Mouse (Mus musculus) CH12.LX (cell line): ENCODE results near the gene Hcn3. TPM values are rescaled to one million over a fixed set of nuclear protein-coding genes. Genes with fewer than 3 reads are reported as not detected.

Experiments
- DNase-seq: peaks from one replicate; pipeline ENCODE4 v3.0.0-alpha.2; 2013; ENCODE audit errors: extremely low read depth
- H3K27ac ChIP-seq: 2 replicates; pipeline ENCODE4 v1.5.1; 2012; ENCODE audit warnings: low read depth, mild to moderate bottlenecking, control low read depth, moderate library complexity; ENCODE audit not compliant: insufficient read depth
- H3K27me3 ChIP-seq: replicated peaks from 2 replicates; pipeline ENCODE3; 2012; ENCODE audit warnings: inconsistent platforms
- H3K36me3 ChIP-seq, 2 experiments: replicated peaks in 1 of 2; 2 replicates each; pipeline versions ENCODE3 to v1.6.1; 2012; ENCODE audit warnings: inconsistent platforms in 1 of 2, low read length in 1 of 2, mild to moderate bottlenecking in 1 of 2, mixed read lengths in 1 of 2, moderate library complexity in 1 of 2; ENCODE audit not compliant: control insufficient read depth in 1 of 2, insufficient read depth in 1 of 2
- H3K4me1 ChIP-seq, 2 experiments: 2 replicates each; pipeline ENCODE4 v1.6.1; 2012; ENCODE audit warnings: inconsistent platforms in 1 of 2, moderate library complexity in 1 of 2; ENCODE audit not compliant: insufficient read depth in 2 of 2, control insufficient read depth in 1 of 2
- H3K4me2 ChIP-seq: 2 replicates; pipeline ENCODE4 v1.6.1; 2012; ENCODE audit warnings: low read depth, mild to moderate bottlenecking, control low read depth; ENCODE audit not compliant: poor library complexity, insufficient read depth, severe bottlenecking
- H3K4me3 ChIP-seq, 3 experiments: fragments of 150-350 bp in 1 of 3; sonication (generic) in 1 of 3; replicated peaks in 1 of 3; 2 replicates each; pipeline versions ENCODE3 to v1.5.1; 2011 to 2012; ENCODE audit warnings: low read depth in 2 of 3, low read length in 2 of 3, mild to moderate bottlenecking in 2 of 3, moderate library complexity in 2 of 3, control low read depth in 1 of 3, improper control_type of control experiment in 1 of 3, inconsistent platforms in 1 of 3, mixed read lengths in 1 of 3; ENCODE audit not compliant: poor library complexity in 1 of 3
- H3K79me2 ChIP-seq: replicated peaks from 2 replicates; pipeline ENCODE4 v1.6.1; 2012; ENCODE audit warnings: mild to moderate bottlenecking, moderate library complexity; ENCODE audit not compliant: control insufficient read depth, poor library complexity, insufficient read depth, severe bottlenecking; ENCODE audit errors: extremely low read depth
- H3K9ac ChIP-seq: 2 replicates; pipeline ENCODE4 v1.6.1; 2012; ENCODE audit warnings: low read depth, mild to moderate bottlenecking, control low read depth, moderate library complexity; ENCODE audit not compliant: insufficient read depth
- H3K9me3 ChIP-seq: replicated peaks from 2 replicates; pipeline ENCODE3; 2012; ENCODE audit warnings: low read length, inconsistent platforms, mixed read lengths
- BHLHE40 ChIP-seq: IDR thresholded peaks from 2 replicates; pipeline ENCODE4 v1.6.1; 2011; ENCODE audit warnings: mild to moderate bottlenecking, low read depth, low read length, improper control_type of control experiment
- CTCF ChIP-seq, 2 experiments: IDR thresholded peaks in 1 of 2; conservative IDR thresholded peaks in 1 of 2; 2 replicates each; pipeline ENCODE4 v1.5.1; 2011 to 2012; ENCODE audit warnings: low read depth in 2 of 2, low read length in 2 of 2, improper control_type of control experiment in 1 of 2, inconsistent platforms in 1 of 2, mild to moderate bottlenecking in 1 of 2, moderate library complexity in 1 of 2
- E2F4 ChIP-seq: IDR thresholded peaks from 2 replicates; pipeline ENCODE4 v1.6.1; 2011; ENCODE audit warnings: low read depth, low read length, improper control_type of control experiment; ENCODE audit not compliant: insufficient replicate concordance
- ELF1 ChIP-seq: IDR thresholded peaks from 2 replicates; pipeline ENCODE4 v1.6.1; 2014; ENCODE audit warnings: low read depth, mild to moderate bottlenecking, inconsistent platforms, low read length, improper control_type of control experiment
- EP300 ChIP-seq: IDR thresholded peaks from 2 replicates; pipeline ENCODE4 v1.6.1; 2011; ENCODE audit warnings: low read length, improper control_type of control experiment
- ETS1 ChIP-seq: conservative IDR thresholded peaks from 2 replicates; pipeline ENCODE4 v1.6.1; 2012; ENCODE audit warnings: low read depth, mild to moderate bottlenecking, inconsistent platforms, low read length, improper control_type of control experiment, moderate library complexity
- GABPA ChIP-seq: IDR thresholded peaks from 2 replicates; pipeline ENCODE4 v1.6.1; 2012; ENCODE audit warnings: low read depth, low read length, improper control_type of control experiment, inconsistent platforms; ENCODE audit not compliant: insufficient replicate concordance
- IRF4 ChIP-seq: IDR thresholded peaks from 2 replicates; pipeline ENCODE4 v1.6.1; 2014; ENCODE audit warnings: low read depth, mild to moderate bottlenecking, inconsistent platforms, low read length, improper control_type of control experiment
- JUND ChIP-seq: conservative IDR thresholded peaks from 2 replicates; pipeline ENCODE4 v1.6.1; 2011; ENCODE audit warnings: low read depth, low read length, improper control_type of control experiment
- KAT2A ChIP-seq: IDR thresholded peaks from 2 replicates; pipeline ENCODE4 v1.6.1; 2012; ENCODE audit warnings: low read length, improper control_type of control experiment, inconsistent platforms; ENCODE audit not compliant: insufficient replicate concordance
- MAFK ChIP-seq: IDR thresholded peaks from 2 replicates; pipeline ENCODE4 v1.6.1; 2011; ENCODE audit warnings: low read length, improper control_type of control experiment; ENCODE audit not compliant: insufficient replicate concordance
- MAX ChIP-seq: IDR thresholded peaks from 2 replicates; pipeline ENCODE4 v1.6.1; 2011; ENCODE audit warnings: low read length, improper control_type of control experiment
- MAZ ChIP-seq: IDR thresholded peaks from 2 replicates; pipeline ENCODE4 v1.6.1; 2012; ENCODE audit warnings: low read depth, mild to moderate bottlenecking, inconsistent platforms, low read length, improper control_type of control experiment, moderate library complexity
- MEF2A ChIP-seq: IDR thresholded peaks from 2 replicates; pipeline ENCODE4 v1.6.1; 2014; ENCODE audit warnings: low read depth, mild to moderate bottlenecking, inconsistent platforms, low read length, improper control_type of control experiment, borderline replicate concordance
- MXI1 ChIP-seq: IDR thresholded peaks from 2 replicates; pipeline ENCODE4 v1.6.1; 2011; ENCODE audit warnings: mild to moderate bottlenecking, low read depth, low read length, improper control_type of control experiment
- MYC ChIP-seq: IDR thresholded peaks from 2 replicates; pipeline ENCODE4 v1.6.1; 2011; ENCODE audit warnings: low read depth, mild to moderate bottlenecking, improper control_type of control experiment, low read length
- NELFE ChIP-seq: IDR thresholded peaks from 2 replicates; pipeline ENCODE4 v1.6.1; 2011; ENCODE audit warnings: low read depth, low read length, improper control_type of control experiment
- NRF1 ChIP-seq: IDR thresholded peaks from 2 replicates; pipeline ENCODE4 v1.6.1; 2014; ENCODE audit warnings: low read depth, mild to moderate bottlenecking, inconsistent platforms, low read length, improper control_type of control experiment, moderate library complexity
- PAX5 ChIP-seq: IDR thresholded peaks from 2 replicates; pipeline ENCODE4 v1.6.1; 2012; ENCODE audit warnings: low read length, inconsistent platforms, mixed read lengths
- POLR2A ChIP-seq: IDR thresholded peaks from 2 replicates; pipeline ENCODE4 v1.6.1; 2011; ENCODE audit warnings: low read depth, mild to moderate bottlenecking, improper control_type of control experiment, low read length
- RCOR1 ChIP-seq: conservative IDR thresholded peaks from 2 replicates; pipeline ENCODE4 v1.6.1; 2012; ENCODE audit warnings: low read depth, mild to moderate bottlenecking, inconsistent platforms, low read length, improper control_type of control experiment
- TBP ChIP-seq: conservative IDR thresholded peaks from 2 replicates; pipeline ENCODE4 v1.6.1; 2011; ENCODE audit warnings: low read depth, low read length, improper control_type of control experiment
- UBTF ChIP-seq: IDR thresholded peaks from 2 replicates; pipeline ENCODE4 v1.6.1; 2012; ENCODE audit warnings: low read depth, mild to moderate bottlenecking, inconsistent platforms, low read length, improper control_type of control experiment, moderate library complexity
- USF2 ChIP-seq: conservative IDR thresholded peaks from 2 replicates; pipeline ENCODE4 v1.6.1; 2011; ENCODE audit warnings: low read depth, low read length, improper control_type of control experiment
- ZC3H11A ChIP-seq: IDR thresholded peaks from 2 replicates; pipeline ENCODE4 v1.6.1; 2012; ENCODE audit warnings: low read depth, mild to moderate bottlenecking, inconsistent platforms, low read length, improper control_type of control experiment
- ZKSCAN1 ChIP-seq: IDR thresholded peaks from 2 replicates; pipeline ENCODE4 v1.6.1; 2012; ENCODE audit warnings: low read depth, inconsistent platforms, low read length, improper control_type of control experiment, borderline replicate concordance
- ZNF384 ChIP-seq: IDR thresholded peaks from 2 replicates; pipeline ENCODE4 v1.6.1; 2012; ENCODE audit warnings: low read depth, low read length, improper control_type of control experiment, inconsistent platforms
- dilution Hi-C: fragments of 300-500 bp; cut with MboI; formaldehyde crosslinking; loops from 2 replicates; pipeline ENCODE4 v1.14.3; 2020; ENCODE audit warnings: low sequenced_read_pairs; ENCODE audit not compliant: extremely low pct_unique_long_range_greater_than_20kb, extremely low pct_ligation_motif_present
- in situ Hi-C: fragments of 300-500 bp; cut with MboI; formaldehyde crosslinking; loops from 3 replicates; pipeline ENCODE4 v1.14.3; 2019; ENCODE audit warnings: low sequenced_read_pairs, low pct_ligation_motif_present, low pct_unique_long_range_greater_than_20kb, mixed read lengths
- polyA plus RNA-seq: library from polyadenylated mRNA; unstranded; fragments of >175 nt; gene quantifications from 2 replicates; pipeline ENCODE4 v1.2.1, GENCODE M21; 2012; ENCODE audit warnings: low read depth; ENCODE audit not compliant: insufficient read length
- total RNA-seq, 2 experiments: library from RNA; depleted of rRNA; stranded (reverse); fragments of 300-350 nt in 1 of 2; fragments of >200 nt in 1 of 2; gene quantifications; 2 replicates each; pipeline ENCODE4 v1.2.3; 2012 to 2014

Gene Hcn3
- total and polyA plus RNA-seq, 3 experiments: 1.7 to 3.2 (median 2.0) TPM

- Histone ChIP-seq H3K4me3 (no peak overlapping the region), H3K4me1 (peaks cover 8 to 31% of the 10 kb centered on the region in 2 experiments), H3K79me2 (peaks cover 14% of the 10 kb centered on the region), H3K9me3 (no peaks in the 10 kb centered on the region), H3K36me3 (peaks cover 71 to 90% of the 10 kb centered on the region in 2 experiments), H3K9ac (no peak overlapping the region), H3K4me2 (no peak overlapping the region), H3K27ac (no peak overlapping the region), H3K27me3 (no peaks in the 10 kb centered on the region)
- in situ Hi-C loops (loop anchor here (5.0 kb wide), 1 partner anchor 34 kb away; no protein-coding TSS in a partner anchor), dilution Hi-C loops (no loop called here)
- DNase-seq: no peak
- TF ChIP-seq NRF1 (no peak), ZKSCAN1 (no peak), TBP (no peak), MXI1 (no peak), GABPA (no peak), MEF2A (no peak), ELF1 (no peak), ETS1 (no peak), E2F4 (no peak), JUND (no peak), KAT2A (no peak), MAX (no peak)
Measured at GRCm38 (mm10) chr3:89208736-89209135, 48.7 kb upstream of the Hcn3 start.

GRCm38 (mm10) chr3:89208075-89208657, 48.2 kb upstream of the Hcn3 start:
- peaks cover 71 to 90% of the 10 kb centered on the region in 2 experiments for H3K36me3 ChIP-seq

More at GRCm38 (mm10) chr3:89208075-89208657, 48.2 kb upstream of the Hcn3 start:
- no peaks in the 10 kb centered on the region for H3K27me3 ChIP-seq
- no peak overlapping the region for H3K9ac ChIP-seq
- peaks cover 8 to 32% of the 10 kb centered on the region in 2 experiments for H3K4me1 ChIP-seq
- DNase-seq: no peak
- H3K27ac ChIP-seq: no peak overlapping the region
- dilution Hi-C loops (no loop called here), in situ Hi-C loops (loop anchor here (5.0 kb wide), 1 partner anchor 34 kb away; no protein-coding TSS in a partner anchor)
- H3K4me2 ChIP-seq: no peak overlapping the region
- H3K79me2 ChIP-seq: peaks cover 11% of the 10 kb centered on the region
- TF ChIP-seq BHLHE40 (no peak), MAX (no peak), RCOR1 (no peak), PAX5 (no peak), CTCF (conservative IDR thresholded peaks at IDR 0.05 in 1 of 2, IDR thresholded peaks at IDR 0.05 in 1 of 2; ENCODE audit: low read depth in 2 of 2, low read length in 2 of 2) (no peak), MAFK (no peak), EP300 (no peak), IRF4 (no peak), NELFE (no peak), E2F4 (no peak), POLR2A (no peak; the same call in 1 of the 2 replicates), ELF1 (no peak), MYC (no peak), UBTF (no peak), MAZ (no peak), USF2 (no peak), ZNF384 (no peak), ZC3H11A (no peak)
- TF ChIP-seq, all 38 proteins: peak for 0
- Histone ChIP-seq H3K9me3 (no peaks in the 10 kb centered on the region), H3K4me3 (no peak overlapping the region)
